Mouse (Mus musculus) lung, postnatal 36 days (tissue): Measurements from ENCODE around the gene Rnf5.

ENCODE experiments used
- DNase-seq: peaks from one replicate; pipeline ENCODE4 v3.0.0; 2022; ENCODE audit warnings: mixed read lengths

Gene Rnf5

DNA sequence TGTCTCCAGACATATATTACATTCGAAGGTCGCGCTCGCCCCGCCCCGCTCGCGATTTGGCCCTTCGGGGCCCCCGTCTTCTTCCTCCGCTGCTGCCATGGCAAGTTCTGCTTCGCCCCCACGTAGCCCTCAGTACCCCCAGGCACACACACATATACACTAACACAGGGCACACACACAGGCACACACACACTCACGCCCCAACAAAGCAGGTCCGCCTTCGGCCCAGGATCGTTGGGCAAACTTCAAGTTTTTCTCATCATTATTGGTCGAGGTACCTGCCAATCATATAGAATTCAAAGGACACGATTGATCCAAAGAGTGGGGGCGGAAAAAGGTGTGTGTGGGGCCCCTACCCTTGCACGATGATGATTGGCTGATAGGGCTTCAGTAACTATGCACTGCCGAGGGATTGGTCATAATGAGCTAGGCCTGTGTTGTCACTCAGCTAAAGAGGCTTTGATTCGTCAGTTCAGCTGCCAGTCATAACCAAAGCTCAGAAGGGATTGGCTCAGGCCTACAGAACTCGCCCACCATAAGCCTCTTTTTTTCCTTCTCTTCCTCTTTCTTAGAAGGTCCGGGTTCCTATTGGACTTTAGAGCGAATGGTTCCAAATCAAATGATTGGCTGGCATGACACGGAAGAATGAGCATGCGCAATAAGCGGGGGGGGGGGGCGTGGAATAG is at the start of gene Rnf5:
Gene Rnf5, minus strand, starts transcription at position 316 of the 686 bp plus-strand sequence.
- DNase-seq = peak; percentile 100

GRCm38 (mm10) chr17:34652985-34653384 is 49.5 kb upstream of the Rnf5 start:
- DNase-seq = no peak

- DNase-seq = no peak
Measured at GRCm38 (mm10) chr17:34652546-34652945, 49.1 kb upstream of the Rnf5 start.

- no peak for DNase-seq
Measured at GRCm38 (mm10) chr17:34651507-34652221, 48.2 kb upstream of the Rnf5 start.

- no peak for DNase-seq
Measured at GRCm38 (mm10) chr17:34650781-34651180, 47.3 kb upstream of the Rnf5 start.

DNA sequence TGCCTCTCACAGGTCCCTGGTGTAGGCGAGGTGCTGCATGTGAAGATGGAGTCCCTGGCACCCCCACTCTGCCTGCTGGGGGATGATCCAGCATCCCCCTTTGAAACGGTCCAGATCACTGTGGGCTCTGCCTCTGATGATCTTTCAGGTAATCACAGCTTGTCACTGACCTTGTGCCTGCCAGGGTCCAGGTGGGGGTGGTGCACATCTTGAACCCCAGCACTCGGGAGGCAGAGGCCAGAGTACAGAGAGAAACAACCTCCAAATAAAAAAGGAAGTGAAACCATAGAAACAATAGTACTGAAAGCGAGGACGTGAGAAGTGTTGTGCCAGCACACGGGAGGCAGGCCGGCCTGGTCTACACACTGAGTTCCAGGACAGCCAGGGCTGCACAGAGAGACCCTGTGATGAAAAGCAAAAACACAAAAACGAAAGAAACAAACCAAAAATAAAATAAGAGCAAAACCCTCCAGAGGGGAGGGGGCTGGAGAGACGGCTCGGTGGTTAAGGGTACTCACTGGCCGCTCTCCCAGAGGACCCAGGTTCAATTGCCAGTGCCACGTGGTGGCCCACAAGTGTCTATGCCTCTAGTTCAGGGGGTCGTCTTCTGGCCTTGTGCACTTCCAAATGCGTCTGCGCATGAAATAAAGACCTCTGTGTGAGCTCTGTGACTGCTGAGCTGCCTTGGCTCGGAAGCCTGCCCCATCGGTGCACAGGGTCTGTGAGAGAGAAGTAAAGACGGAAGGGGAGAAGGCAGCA is 45.8 kb upstream of the Rnf5 start:
- no peak for DNase-seq

- DNase-seq = no peak
Measured at GRCm38 (mm10) chr17:34648141-34648890, 44.8 kb upstream of the Rnf5 start.

DNA sequence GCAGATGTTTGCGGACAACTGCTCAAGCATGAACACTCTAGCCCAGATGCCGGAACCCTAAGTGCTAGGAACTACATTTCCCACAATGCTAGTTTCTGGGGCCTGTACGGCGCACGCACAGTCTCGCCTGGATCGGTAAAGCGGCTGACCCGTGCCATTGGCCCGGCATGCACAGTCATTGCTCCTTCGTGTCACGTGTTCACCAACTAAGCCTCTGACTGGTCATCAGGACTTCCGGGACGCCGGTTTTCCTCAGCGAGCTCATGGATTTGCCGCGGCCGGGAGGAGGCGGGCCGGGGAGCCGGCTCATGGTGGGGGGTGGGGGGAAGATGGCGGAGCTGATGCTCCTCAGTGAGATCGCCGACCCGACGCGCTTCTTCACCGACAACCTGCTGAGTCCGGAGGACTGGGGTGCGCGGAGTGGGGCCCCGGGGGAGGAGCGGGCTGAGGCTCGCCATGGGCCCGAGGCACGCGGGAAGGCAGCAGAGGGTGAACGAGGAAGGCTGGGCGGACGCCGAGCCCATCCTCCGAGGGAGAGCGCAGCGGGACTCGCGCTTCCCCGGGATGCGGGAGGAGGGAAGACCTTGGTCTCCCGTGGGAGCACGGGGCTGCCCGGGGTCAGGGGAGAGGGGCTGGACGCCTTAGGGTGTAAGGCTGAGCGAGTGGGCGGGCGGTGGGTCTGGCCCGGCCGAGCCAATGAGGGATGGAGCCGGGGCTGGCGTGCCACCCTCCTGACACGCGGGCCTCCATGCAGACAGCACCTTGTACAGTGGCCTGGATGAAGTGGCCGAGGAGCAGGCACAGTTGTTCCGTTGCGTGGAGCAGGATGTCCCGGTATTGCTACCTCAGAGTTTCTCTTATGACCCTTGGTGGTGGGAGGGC is 43.7 kb upstream of the Rnf5 start, which contains the start of gene Atf6b:
Gene Atf6b, plus strand, starts transcription at position 241 of the 882 bp plus-strand sequence.
- peak; percentile 99 for DNase-seq

DNA sequence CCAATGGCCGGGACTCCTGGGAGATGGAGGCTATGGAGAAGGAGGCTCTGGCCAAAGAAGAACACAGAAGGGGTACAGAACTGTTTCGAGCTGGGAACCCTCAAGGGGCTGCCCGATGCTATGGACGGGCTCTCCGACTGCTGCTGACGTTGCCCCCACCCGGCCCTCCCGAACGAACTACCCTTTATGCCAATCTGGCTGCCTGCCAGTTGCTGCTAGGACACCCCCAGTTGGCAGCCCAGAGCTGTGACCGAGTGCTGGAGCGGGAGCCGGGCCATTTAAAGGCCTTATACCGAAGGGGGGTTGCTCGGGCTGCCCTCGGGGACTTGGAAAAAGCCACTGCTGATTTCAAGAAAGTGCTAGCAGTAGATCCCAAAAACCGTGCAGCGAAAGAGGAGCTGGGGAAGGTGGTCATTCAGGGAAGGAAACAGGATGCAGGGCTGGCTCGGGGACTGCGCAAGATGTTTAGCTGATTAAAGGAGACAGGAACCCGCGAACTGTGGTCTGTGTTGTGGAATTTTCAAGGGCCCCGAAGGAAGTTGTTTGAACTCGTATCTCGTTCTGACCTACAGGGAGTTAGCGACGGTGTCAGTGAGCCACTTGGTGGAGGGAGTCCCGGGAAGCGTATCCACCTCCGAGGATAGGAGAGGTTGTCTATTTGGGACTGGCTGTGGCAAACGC is 42.5 kb upstream of the Rnf5 start:
- DNase-seq = no peak

GRCm38 (mm10) chr17:34645256-34645829 is 41.9 kb upstream of the Rnf5 start:
- DNase-seq = no peak

GRCm38 (mm10) chr17:34644608-34645007 is 41.1 kb upstream of the Rnf5 start, which contains the start of gene Fkbpl:
Fkbpl (plus strand) TSS chr17:34644764.
- peak; percentile 99 for DNase-seq

GRCm38 (mm10) chr17:34643944-34644343 is 40.5 kb upstream of the Rnf5 start:
- DNase-seq = no peak

- DNase-seq = no peak
Measured at GRCm38 (mm10) chr17:34643379-34643778, 39.9 kb upstream of the Rnf5 start.

GRCm38 (mm10) chr17:34641945-34642344 is 38.5 kb upstream of the Rnf5 start:
- DNase-seq = no peak

DNA sequence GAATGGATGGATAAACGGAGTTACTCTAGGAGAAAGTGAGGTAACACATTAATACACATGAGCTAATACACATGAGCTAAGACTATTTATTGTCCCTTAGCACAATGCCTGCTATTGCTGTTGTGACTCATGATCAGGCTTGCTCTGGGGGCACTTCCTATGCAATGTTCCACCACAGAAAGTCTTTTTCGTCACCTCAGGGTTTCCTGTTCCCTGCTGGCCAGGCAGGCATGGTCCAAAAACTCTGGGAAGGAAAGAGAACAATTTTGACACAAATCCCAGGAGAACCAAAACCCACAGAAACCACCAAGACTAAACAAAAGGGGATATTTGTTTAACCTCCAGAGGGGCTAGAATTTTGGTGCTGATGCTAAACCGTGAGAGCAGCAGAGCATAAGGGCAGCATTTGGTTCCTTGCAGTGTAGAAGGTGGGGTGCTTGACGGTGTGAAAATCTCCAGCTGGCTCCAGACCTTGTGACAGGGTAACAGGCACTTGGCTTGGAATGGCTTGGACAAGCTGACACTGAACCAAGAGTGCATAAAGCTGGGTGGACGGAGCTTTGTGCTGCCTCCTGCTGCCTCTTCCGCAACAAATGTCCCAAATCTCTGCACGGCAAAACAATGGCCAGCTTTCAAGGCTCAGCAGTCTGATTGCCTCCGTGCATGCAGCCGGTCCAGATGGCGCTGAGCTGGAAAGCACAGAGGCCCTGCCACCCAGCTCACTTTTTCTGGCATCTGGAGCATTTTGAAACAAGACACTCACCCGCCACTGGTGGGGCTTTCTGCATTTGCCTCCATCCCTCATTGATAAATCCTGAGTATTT is 37.5 kb upstream of the Rnf5 start:
- DNase-seq = no peak

DNA sequence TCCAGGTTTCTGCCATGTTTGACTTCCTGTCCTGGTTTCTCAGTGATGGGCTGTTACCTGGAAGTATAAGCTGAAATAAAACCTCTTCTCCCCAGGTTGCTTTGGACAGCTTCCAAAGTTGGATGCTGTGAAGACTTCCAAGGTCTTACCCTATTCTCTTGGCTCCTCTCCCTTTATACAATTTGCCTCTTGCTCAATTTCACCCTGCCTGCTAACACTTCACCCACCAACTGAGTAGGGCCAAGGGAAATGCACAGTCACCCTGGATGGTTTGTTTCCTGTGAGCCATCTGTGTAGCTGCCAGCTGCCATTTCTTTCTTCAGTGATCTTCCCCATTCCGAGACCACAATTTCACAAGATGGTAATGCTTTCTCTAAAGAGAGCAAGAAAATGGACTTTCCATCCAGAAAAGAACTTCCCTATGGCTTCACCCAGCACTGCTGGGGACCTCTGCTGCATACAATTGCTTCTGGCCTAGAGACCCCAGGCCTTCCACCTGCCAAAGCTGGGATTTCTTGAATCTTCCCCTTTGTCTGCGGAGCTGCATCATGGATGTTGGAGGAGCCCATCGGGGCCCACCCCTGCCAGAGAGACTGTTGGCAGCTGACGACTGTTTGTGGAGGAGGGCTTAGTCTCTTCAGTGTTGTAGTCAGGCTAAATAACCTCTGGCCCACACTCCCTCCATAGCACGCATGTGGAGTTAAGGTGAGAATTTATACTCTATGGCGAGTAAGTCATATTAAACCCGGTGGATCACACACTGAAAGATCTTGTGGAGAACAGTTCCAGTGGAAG is 36.2 kb upstream of the Rnf5 start:
- DNase-seq = no peak

DNA sequence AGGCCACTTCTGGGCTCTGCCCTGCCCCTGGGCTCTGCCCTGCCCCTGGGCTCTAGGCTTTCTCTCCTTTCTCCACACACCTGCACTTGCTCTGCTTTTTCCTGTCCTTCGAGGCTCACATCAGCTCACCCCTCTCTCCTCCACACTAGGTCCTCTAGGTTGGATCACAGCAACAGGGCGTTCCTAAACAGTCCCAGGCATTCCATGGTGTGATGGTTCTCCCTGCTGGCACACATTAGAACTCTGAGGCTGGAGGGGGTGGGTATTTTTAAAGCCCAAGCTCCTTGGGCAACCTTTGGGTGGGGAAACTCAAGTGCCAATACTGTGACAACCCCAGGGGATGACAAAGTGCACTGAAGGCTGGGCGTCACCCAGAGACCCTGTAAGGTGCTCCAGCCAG is 34.0 kb upstream of the Rnf5 start:
- no peak for DNase-seq

DNA sequence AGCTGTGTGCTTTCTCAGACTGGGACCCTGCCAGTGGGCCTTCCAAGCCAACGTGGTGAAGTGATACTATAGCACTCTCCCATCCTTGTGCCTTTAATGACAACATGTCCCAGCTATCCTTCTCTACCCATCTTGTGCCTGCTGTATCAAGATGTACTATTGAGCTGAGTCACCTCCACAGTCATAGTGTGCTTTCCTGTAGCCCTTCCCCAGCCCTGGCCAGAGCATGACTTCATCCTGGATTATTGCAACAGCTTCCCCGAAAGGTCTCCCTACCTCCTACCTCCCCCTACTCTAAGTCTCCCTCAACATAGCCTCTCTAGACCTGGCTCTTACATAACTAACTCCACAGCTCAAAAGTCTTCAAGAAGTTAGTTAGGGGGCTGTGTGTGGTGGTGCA is 32.2 kb upstream of the Rnf5 start:
- DNase-seq = no peak

GRCm38 (mm10) chr17:34632261-34632691 is 28.8 kb upstream of the Rnf5 start:
- DNase-seq = peak; percentile 88
